Mouse (Mus musculus) megakaryocyte, embryonic 14.5 days (primary cell): ENCODE measurements around the gene Plcg2. TPM values are rescaled to one million over a fixed set of nuclear protein-coding genes. Genes with fewer than 3 reads are reported as not detected.
A peak's percentile ranks its signal among the peaks of the same experiment; 100 is the strongest.

Experiments
- H3K27me3 ChIP-seq: replicated peaks from 2 replicates; pipeline ENCODE3; 2012; ENCODE audit warnings: inconsistent platforms
- H3K36me3 ChIP-seq: replicated peaks from 2 replicates; pipeline ENCODE3; 2012; ENCODE audit warnings: low read length, inconsistent platforms, mixed read lengths
- H3K4me1 ChIP-seq: 2 replicates; pipeline ENCODE4 v1.6.1; 2012; ENCODE audit warnings: inconsistent platforms
- H3K4me3 ChIP-seq: replicated peaks from 2 replicates; pipeline ENCODE3; 2012; ENCODE audit warnings: moderate library complexity, mild to moderate bottlenecking, inconsistent platforms
- H3K9me3 ChIP-seq: 2 replicates; pipeline ENCODE4 v1.6.1; 2012; ENCODE audit warnings: inconsistent platforms
- FLI1 ChIP-seq: IDR thresholded peaks from 2 replicates; pipeline ENCODE4 v1.6.1; 2012; ENCODE audit warnings: low read length, inconsistent platforms, mixed read lengths
- GATA1 ChIP-seq: IDR thresholded peaks from 3 replicates; pipeline ENCODE4 v1.6.1; 2012; ENCODE audit warnings: mixed read lengths, low read length, inconsistent platforms, borderline replicate concordance
- polyA plus RNA-seq: library from polyadenylated mRNA; stranded (reverse); fragments of >175 nt; gene quantifications from 2 replicates; pipeline ENCODE4 v1.2.3, GENCODE M21; 2012; ENCODE audit warnings: low replicate concordance; ENCODE audit not compliant: insufficient read depth

Plcg2 gene
- polyA plus RNA-seq, 1 experiment, result 76.6 TPM

DNA sequence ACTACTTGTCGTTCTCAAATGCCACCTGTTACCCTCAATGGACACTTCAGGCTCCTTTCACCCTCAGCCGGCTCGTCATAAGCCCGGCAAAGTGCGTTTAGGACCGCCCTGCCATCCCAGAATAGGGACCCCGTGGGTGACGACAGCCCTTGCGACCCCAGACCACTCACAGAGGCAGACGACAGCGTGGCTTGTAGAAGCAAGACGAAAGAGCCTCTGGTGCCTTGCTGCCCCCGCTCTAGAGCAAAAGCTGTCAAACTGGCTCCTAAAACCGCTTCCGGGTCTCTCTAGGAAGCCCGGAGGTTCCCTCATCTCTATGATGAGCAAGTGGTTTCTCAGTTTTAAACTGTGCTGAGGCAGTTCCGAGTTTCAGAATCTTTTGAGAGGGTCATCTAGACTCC, 175.3 kb downstream of the Plcg2 start, which contains the start of gene Sdr42e1:
Sdr42e1 (minus strand) TSS at position 260 of the 401 bp plus-strand sequence.
- H3K9me3 ChIP-seq, result no peaks in the 10 kb centered on the region
- H3K4me1 ChIP-seq, result peaks cover 24% of the 10 kb centered on the region
- peak within 1 kb of the TSS; percentile 95 for H3K4me3 ChIP-seq
- H3K36me3 ChIP-seq, result no peaks in the 10 kb centered on the region
- TF ChIP-seq GATA1 (no peak), FLI1 (no peak)
- H3K27me3 ChIP-seq, result peaks cover 11% of the 10 kb centered on the region

DNA sequence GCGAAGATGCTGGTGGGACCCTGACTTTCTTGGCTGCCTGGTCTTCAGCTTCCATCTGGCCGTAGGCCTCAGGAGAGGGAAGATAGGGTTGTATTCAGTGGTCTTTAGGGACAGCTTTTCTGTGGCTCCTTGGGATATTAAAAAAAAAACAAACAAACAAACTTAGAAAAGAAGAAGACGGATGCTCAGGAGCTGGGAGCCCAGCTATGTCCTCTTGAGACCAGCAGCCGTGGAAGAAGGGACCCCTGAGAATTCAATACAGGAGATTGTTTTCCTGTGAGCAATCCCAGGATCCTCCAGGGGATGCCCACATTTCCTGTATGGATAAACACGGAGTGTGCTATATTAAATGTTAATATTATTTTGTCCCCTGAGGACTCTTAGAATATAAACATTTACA, 177.1 kb downstream of the Plcg2 start:
- Histone ChIP-seq H3K36me3 (no peaks in the 10 kb centered on the region), H3K27me3 (peaks cover 11% of the 10 kb centered on the region), H3K4me1 (peaks cover 27% of the 10 kb centered on the region), H3K4me3 (no peak overlapping the region), H3K9me3 (no peaks in the 10 kb centered on the region)
- TF ChIP-seq GATA1, result no peak
- no peak for TF ChIP-seq FLI1

- H3K27me3 ChIP-seq, result peaks cover 9% of the 10 kb centered on the region
- no peak overlapping the region for H3K4me3 ChIP-seq
- no peaks in the 10 kb centered on the region for H3K36me3 ChIP-seq
- TF ChIP-seq FLI1, result no peak
- no peaks in the 10 kb centered on the region for H3K9me3 ChIP-seq
- peaks cover 22% of the 10 kb centered on the region for H3K4me1 ChIP-seq
Measured at GRCm38 (mm10) chr8:117676460-117676859, 178.4 kb downstream of the Plcg2 start.

- Histone ChIP-seq H3K4me3 (no peak overlapping the region), H3K4me1 (peaks cover 22% of the 10 kb centered on the region), H3K36me3 (no peaks in the 10 kb centered on the region), H3K9me3 (no peaks in the 10 kb centered on the region), H3K27me3 (peaks cover 10% of the 10 kb centered on the region)
- TF ChIP-seq FLI1 (no peak), GATA1 (no peak)
Measured at GRCm38 (mm10) chr8:117677011-117677410, 178.9 kb downstream of the Plcg2 start.

- peaks cover 8% of the 10 kb centered on the region for H3K4me1 ChIP-seq
- H3K9me3 ChIP-seq, result no peaks in the 10 kb centered on the region
- H3K36me3 ChIP-seq, result no peaks in the 10 kb centered on the region
- no peak overlapping the region for H3K4me3 ChIP-seq
- TF ChIP-seq FLI1, result no peak
- TF ChIP-seq GATA1, result no peak
- peaks cover 15% of the 10 kb centered on the region for H3K27me3 ChIP-seq
Measured at GRCm38 (mm10) chr8:117678650-117679049, 180.6 kb downstream of the Plcg2 start.

DNA sequence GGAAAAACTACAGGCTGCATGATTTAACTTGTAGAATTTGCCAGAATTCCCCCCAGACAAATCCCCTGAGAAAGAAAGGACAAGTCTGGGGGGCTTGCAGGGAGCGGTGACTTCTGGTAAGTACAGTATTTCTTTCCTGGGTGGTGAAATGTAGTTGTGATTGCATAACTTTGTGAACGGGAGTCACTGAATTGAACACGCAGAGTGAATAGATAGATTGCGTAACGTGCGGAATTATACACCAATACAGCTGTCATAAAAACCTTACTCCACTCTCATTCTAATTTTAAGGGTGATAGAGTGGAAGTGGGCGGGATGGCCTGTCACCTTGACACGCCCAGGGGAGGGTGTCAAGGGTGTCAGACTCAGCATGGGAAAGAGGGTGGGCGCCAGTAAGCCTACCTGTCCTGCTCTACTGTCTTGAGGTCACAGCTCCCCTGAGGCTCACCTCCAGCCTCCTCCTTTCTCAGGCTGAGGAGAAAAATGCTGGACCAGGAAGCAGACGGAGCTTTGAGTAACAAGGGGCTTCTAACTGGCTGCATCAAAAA, 185.9 kb downstream of the Plcg2 start:
- H3K9me3 ChIP-seq, result no peaks in the 10 kb centered on the region
- H3K4me3 ChIP-seq, result no peak overlapping the region
- TF ChIP-seq GATA1, result no peak
- TF ChIP-seq FLI1, result no peak
- H3K36me3 ChIP-seq, result no peaks in the 10 kb centered on the region
- H3K4me1 ChIP-seq, result peaks cover 7% of the 10 kb centered on the region; the same call in 1 of the 2 replicates
- H3K27me3 ChIP-seq, result peaks cover 17% of the 10 kb centered on the region

DNA sequence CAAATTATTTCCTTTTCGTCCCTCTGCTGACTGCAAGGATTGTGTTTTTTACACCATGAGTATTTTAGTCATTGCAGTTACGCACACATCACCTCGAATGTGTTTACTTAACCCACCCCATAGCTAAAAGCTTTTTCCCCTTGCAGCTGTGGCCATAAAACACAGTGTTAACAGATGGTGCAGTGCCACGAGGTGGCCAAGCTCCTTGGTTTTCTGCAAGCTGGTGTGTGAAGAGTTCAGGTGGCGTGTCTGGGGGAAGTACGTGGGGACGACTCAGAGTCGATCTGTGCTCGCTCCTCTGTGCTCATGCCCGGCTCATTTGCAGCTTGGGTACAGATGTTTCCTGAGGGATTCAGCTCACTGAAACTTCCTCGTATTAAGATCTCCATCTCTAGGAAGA, 186.4 kb downstream of the Plcg2 start:
- Histone ChIP-seq H3K9me3 (no peaks in the 10 kb centered on the region), H3K4me1 (peaks cover 7% of the 10 kb centered on the region; the same call in 1 of the 2 replicates), H3K27me3 (peaks cover 17% of the 10 kb centered on the region), H3K36me3 (no peaks in the 10 kb centered on the region), H3K4me3 (no peak overlapping the region)
- TF ChIP-seq FLI1 (no peak), GATA1 (no peak)

Other genes starting within 250 kb of the Plcg2 start
- 92.3 and 120 TPM in 2 replicates for gene Cmip, start 241.2 kb upstream of the Plcg2 start, polyA plus RNA-seq
- gene Sdr42e1, start 175.4 kb downstream of the Plcg2 start, polyA plus RNA-seq, result 0.89 TPM in 1 of 2 replicates, not detected in the other
- gene Hsd17b2, start 203.6 kb downstream of the Plcg2 start, polyA plus RNA-seq, result not detected in 2 replicates